Mouse (Mus musculus) lung, adult 18-20 months (tissue): Measurements from ENCODE around the gene Nbr1.

Experiments
- DNase-seq, 2 experiments: peaks; one replicate each; pipeline ENCODE4 v3.0.0; 2022; ENCODE audit warnings: mixed read lengths in 2 of 2

Nbr1 gene

GRCm38 (mm10) chr11:101551751-101552475 is at the start of gene Nbr1, which contains the start of gene Brca1:
Gene Nbr1, plus strand, starts transcription at chr11:101552149.
Gene Brca1, minus strand, starts transcription at chr11:101551955.
- DNase-seq = peak; percentile 90 to 94

DNA sequence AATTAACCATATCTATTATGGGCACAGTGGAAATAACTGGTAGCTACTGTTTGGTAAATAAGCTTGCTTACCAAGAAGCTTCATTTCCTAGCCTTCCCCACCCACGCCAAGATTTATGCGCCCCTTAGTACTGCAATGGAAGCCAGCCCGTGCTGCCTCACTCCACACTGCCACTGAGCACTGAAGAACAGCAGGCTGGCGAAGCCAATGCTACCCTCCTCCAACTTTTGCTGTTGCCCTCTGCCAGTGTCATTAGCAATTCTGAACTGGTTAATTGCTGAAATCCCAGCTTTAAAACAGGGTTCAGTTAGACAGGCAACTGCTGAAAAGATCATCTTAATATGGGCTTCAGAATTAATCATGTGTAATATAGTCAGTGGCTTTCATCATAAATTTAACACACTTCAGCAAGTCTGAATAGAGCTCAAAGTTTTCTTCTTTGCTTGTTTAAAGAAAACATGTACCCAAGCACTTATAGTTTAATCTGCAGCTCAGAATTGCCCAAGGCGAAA is 45.6 kb upstream of the Nbr1 start:
- no peak for DNase-seq

DNA sequence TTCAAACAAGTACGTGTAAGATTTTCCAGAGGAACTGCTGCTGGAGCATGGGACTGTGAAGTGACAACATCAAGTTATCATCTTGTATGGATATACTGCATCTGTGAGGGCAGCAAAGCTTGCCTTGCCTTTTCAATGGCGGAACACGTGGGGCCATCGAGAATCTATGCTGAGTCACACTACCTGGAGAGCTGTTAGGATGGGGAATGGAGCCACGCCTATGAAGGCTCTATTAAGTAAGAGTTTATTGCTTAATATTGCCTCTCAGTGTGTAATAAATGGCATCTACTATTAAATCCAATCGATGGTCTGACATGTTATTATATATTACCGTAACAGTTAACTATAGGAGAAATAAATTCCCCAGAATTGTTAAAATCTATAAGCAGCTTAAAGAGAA is 44.9 kb upstream of the Nbr1 start:
- DNase-seq = peak; percentile 34 to 36

GRCm38 (mm10) chr11:101518937-101519336 is 33.0 kb upstream of the Nbr1 start:
- no peak for DNase-seq

GRCm38 (mm10) chr11:101519364-101519763 is 32.6 kb upstream of the Nbr1 start:
- DNase-seq = no peak

- DNase-seq = no peak
These were observed 27.5 kb upstream of the Nbr1 start for GRCm38 (mm10) chr11:101524446-101524845.

- no peak for DNase-seq
These were observed 26.9 kb upstream of the Nbr1 start for GRCm38 (mm10) chr11:101525056-101525455.

GRCm38 (mm10) chr11:101525936-101526595 is 25.9 kb upstream of the Nbr1 start:
- no peak for DNase-seq

- DNase-seq = no peak
These were observed 25.3 kb upstream of the Nbr1 start for GRCm38 (mm10) chr11:101526686-101527085.

DNA sequence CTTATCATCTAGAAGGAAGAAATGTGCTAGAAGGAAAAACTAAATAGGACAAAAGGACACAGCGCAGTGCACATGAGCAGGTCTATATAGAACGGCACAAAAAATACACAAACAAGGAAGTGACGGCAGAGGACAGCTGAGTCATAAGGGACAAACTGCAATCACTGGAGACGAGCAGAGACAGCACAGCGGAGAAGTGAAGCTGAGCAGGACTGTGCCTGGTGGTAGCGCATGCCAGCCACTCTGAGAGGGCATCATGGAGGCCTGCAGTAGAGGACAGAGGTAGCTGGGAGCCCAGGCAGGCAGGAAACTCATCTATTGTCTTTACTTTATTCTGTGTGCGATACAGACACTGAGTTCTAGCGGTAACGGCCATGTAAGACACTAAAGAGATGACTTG is 8.4 kb upstream of the Nbr1 start:
- DNase-seq = peak in 1 of 2 experiments; percentile 12

DNA sequence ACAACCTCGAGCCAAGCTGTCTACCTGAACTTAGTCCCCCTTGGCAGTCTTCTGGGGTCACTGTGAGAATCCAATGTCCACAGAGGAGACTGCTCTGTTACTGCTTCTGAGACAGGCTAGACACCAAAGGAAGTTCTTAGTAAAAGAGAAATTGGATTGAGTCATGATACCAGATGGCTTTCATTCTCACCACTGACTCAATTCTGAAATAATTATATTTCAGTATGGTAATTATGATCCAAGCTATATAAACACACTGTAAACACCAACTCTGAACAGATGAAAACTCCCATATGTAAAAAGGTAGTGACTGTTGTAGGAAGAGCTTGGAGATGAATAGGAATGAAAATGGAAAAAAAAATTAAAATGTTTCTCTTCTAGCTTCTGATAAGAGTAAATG is 7.8 kb upstream of the Nbr1 start:
- no peak for DNase-seq

DNA sequence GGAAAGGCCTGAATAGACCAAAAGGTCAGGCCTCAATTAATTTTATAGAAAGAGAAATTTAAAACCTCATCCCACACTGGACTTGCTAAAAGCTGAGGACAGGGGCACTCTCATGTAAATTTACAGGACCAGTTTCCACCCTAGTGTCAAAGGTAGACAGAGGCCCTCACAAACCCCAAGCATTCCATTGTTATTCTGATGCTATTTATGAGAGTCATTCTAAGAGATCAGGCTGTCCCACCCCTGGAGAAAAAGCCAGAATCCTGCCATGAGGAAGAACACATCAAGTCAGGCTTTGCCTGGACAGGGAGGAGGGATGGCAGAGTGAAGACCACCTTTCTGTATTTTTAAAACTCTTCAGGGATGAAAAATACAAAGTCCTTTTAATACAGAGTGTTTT is 3.4 kb upstream of the Nbr1 start:
- no peak for DNase-seq

- DNase-seq = peak; percentile 99 to 100
These were observed 739 bp downstream of the Nbr1 start for GRCm38 (mm10) chr11:101552476-101553300.

DNA sequence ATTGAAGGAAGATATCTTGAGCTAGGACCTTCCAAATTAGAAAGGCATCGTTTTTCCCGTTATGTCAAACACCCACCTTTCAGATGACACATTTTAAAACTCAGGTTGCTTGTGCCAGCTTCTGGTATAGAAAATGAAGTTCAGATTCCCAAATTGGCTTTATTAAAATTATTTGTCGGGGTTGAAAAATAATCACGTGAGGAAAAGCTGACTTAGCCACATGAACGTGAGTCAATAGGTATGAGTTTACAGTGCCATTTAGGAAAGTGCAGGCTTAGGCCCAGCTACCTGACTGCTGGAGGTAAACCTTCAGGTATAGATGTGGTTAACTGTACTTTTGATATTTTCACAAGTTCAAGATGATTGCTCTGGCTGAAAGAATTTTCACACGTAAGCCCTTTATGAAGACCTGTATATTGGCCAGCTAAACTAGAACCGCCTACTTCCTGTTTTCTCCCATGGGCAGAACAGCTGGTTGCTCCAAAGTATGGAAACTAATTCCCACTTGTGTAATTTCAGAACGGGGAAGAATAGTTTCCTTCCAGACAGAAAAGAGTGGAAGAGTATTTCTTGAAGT is 1.5 kb downstream of the Nbr1 start:
- DNase-seq = no peak

GRCm38 (mm10) chr11:101556541-101556940 is 4.6 kb downstream of the Nbr1 start:
- DNase-seq = no peak

DNA sequence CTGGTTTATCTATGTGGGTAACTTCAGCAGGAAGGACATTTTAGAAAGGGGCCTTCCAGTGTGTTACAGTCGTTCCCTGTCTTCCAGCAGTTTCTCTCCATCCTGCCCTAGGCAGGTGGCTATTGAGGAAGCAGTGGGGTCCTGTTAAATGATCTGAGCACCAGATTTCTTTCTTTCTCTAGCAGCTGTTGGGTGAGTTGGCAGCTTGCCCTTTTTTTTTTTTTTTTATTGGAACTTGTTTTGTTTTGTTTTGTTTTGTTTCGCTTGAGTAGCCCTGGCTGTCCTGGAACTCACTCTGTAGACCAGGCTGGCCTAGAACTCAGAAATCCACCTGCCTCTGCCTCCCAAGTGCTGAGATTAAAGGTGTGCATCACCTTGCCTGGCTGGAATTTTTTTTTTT is 5.0 kb downstream of the Nbr1 start:
- DNase-seq = no peak

DNA sequence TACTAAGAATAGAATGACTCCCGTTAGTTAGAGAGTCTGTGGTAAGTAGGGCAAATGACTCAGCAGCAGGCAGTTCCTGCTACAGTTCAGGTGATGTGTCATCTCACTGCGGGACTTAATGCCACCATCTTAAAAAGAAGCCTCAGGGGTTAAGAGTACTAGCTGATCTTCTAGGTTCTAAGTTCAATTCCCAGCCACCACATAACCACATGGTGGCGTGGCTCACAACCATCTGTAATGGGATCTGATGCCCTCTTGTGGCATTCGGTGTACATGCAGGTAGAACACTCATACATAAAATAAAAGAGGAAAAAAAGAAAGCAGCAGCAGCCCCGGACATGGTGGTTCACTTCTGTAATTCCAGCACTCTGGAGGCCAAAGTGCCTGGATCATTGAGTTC is 10.4 kb downstream of the Nbr1 start:
- DNase-seq = peak; percentile 33 to 55

DNA sequence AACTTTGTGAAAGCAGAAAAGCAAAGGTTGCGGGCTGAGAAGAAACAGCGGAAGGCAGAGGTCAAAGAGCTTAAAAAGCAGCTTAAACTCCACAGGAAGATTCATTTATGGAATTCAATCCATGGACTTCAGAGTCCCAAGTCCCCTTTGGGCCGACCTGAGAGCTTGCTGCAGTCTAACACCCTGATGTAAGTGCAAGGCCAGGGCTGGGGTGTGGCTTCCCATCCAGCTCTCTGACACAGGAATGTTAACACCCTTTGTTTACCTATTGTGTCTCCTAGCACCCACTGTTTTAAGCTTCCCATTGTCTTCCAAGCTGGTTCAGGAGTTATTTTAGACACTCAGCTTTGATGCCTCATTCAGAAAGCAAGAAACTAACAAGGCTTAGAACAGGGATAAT is 16.5 kb downstream of the Nbr1 start:
- no peak for DNase-seq

GRCm38 (mm10) chr11:101576116-101576515 is 24.2 kb downstream of the Nbr1 start:
- DNase-seq = no peak

DNA sequence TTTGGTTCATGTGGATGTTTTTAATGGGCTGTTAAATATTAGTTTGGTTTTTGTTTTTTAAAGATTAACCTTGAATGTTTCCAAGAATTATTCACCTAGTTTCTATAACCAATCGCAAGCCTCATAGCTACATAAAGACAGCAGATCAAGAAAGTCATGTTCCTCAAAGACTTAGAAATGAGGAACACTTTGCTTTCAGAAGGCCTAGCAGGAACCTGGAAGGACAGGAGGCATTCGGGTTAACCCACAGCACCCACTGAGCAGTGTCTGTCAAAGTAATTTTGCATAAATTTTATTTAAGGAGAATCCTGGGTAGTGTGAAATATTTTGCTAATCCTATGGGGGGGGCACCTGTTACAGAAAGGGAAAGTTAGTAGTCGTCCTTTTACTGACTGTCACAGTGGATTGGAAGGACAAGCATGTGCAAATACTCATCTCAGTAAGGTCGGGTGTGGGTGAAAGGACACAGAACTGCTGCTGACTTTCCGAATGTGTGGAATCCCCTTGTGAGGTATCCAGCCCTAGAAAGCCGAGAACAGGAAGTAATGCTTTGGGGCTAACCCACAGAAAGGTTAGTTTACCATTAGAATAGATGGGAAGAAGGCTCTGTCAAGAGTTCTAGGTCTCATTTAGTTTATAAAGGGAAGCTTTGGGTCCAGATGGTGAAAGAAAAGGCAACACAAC is 29.3 kb downstream of the Nbr1 start:
- no peak for DNase-seq

DNA sequence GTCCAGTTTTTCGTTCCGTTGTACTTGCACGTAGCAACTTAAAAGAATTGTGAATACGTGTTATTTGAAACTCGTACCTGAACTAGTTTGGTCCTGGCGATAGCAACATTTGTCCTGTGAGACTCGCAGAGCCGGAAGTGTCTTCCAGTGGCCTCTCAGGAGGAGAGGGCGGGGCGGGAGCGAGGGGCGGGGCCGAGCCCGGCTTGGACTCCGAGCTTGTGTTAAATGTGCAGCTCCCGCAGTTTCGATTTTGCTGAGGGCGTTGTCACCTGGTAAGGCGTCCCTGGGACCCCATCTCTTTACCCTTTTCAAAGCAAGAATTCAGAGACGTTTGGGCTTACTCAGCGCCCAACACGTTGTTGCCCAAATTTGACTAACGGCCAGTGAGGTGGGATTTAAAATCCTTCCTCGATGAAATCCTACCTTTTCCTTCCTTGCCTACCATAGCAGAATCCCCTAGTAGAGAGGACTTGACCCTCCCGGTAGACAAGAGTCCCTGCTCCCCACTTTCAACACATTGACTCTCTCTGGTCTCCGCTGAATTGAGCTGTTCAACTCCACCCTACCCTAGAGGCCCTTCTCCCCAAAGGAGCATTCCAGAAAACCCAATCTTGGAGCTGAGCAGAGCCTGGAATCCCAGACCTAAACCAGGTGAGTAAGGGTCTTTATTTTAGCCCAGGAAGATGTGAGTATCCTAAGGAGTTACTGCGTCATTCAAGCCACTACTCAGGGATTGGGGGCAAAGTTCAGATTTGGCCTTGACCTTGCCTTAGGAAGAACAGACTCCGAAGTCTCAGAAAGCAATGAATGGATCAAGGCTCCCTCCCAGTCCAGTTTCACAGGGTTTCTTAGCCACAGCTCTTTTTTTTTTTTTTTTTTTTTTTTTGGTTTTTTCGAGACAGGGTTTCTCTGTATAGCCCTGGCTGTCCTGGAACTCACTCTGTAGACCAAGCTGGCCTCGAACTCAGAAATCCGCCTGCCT is 30.4 kb downstream of the Nbr1 start, which contains the start of gene Tmem106a:
Tmem106a (plus strand) TSS at position 189 of the 982 bp plus-strand sequence.
- DNase-seq = peak; percentile 77 to 84
